Mouse (Mus musculus) R1 (cell line): ENCODE results near the gene Pidd1.

ENCODE experiments used
- DNase-seq: peaks from one replicate; pipeline ENCODE4 v3.0.0-alpha.2; 2018; ENCODE audit warnings: low read depth, low spot score

Pidd1 gene

DNA sequence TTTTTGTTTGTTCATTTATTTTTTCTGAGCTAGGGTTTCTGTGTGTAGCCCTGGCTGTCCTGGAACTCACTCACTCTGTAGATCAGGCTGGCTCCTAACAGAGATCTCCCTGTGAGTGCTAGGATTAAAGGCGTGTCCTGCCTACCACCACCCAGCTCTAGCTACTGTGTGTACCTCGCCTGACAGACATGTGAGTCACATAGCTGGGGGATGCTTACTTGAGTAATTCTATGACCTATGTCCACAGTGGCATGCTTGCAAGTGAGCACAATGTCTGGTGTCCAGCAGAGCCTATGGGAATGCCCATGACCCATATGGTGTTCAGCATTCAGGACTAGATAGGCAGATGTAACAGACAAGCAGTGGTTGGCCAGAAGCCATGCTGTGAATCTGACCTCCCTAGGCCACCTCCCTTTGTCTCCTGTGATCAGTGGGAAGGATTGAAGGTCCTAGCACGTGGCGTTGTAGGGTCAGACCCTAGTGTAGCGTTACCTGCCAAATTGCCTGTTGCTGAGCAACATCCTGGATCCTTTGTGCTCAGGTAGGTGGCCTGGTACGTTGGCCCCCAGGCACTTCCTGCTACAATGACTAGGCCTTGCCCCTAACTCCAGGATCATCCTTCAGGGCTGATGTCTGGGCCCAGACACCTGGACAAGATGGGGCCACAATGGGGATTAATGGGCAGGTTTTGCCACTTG, 27.5 kb downstream of the Pidd1 start:
- DNase-seq = peak; percentile 59

DNA sequence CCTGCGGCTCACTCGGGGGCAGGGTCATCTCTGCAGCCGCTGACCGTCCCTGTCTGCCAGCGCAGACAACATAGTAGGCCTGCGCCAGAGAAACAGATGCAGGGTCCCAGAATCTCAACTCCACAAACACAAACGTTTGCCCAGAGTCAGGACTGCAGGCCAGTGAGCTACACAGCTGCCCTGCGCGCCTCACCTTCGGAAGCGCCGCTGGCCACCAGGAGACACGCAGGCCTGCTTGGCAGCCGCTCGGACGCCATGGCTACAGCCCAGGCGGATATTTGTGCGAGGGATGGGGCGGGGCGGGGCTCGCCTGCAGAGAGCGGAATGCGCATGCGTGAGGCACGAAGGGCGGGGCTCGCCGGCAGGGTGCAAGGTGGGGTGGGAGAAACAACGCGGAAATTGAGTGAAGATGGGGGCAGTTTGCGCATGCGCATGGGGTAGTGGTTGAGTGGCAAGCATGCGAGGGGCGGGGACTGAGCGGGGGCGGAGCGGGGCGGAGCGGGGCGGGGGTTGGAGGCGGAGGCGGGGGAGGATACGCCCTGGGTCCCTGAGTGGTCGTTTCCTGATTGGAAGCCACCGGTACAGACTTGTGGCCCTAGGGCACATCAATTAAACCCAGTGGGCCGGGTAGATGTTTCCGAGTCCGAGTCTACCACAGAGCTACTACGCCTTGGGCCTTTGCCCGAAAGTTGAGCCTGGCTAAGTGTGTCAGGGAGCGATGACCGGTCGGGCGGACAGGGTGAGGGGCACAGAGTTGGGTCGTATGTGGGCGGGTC, 29.8 kb downstream of the Pidd1 start, which contains the start of gene Gatd1:
Gene Gatd1, minus strand, starts transcription at position 328 of the 776 bp plus-strand sequence.
- DNase-seq = peak; percentile 98

DNA sequence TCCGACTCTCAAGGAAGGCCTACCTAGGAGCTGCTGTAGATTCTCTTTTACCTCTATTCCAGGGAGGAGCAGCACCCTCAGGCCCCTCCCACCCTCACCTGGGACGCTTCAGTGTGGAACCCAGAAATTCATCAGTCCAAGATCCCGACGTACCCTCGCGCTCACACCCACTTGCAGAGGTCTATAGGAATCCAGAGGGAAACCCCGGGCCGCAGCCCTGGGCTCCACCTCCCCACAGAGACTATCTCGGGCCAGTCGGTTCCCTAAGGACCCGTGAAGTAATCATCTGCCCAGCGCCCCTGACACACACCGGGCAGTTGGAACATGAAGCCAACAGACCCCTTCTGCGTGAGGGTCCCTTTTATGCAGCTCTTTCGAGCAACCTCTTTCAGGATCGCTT, 30.5 kb downstream of the Pidd1 start:
- peak; percentile 68 for DNase-seq

DNA sequence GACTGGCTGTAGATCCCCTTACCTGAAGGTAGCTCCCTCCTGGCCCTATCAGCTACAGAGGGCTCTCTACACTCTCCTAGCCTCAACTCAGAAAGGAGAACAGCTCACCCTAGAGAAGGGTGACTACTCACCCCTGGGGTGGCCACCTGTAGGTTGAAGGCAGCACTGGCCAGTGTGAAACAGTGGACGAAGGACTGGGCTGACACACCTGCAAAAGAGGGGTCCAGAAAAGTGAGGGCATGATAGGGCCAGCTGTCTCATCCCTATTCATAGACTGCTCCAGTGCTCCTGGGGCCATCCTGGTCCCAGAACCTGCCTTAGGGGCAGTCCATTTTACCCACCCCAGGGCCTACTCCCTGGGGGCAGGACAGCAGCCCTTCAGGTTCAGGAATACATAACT, 32.2 kb downstream of the Pidd1 start:
- DNase-seq = no peak

- no peak for DNase-seq
Measured at GRCm38 (mm10) chr7:141410631-141411030, 33.2 kb downstream of the Pidd1 start.

DNA sequence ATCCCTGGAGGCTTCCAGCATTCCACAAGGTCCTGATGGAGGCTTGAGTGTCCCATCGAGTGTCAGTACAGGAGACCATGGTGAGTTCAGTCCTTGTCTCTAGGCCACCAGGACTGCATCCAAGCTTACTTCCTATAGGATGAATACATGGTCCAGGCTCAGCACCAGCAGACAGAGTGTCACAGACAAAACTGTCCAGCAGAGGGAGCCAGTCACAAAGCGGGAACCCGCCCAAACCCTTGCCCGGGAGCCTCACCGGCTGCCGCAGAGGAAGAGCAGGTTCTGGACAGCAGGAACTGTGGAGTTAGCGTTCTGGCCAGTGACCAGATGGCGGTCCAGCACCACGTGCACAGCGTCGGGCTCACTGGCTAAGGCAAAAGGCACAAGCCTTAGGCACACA, 35.0 kb downstream of the Pidd1 start:
- DNase-seq = peak; percentile 89

DNA sequence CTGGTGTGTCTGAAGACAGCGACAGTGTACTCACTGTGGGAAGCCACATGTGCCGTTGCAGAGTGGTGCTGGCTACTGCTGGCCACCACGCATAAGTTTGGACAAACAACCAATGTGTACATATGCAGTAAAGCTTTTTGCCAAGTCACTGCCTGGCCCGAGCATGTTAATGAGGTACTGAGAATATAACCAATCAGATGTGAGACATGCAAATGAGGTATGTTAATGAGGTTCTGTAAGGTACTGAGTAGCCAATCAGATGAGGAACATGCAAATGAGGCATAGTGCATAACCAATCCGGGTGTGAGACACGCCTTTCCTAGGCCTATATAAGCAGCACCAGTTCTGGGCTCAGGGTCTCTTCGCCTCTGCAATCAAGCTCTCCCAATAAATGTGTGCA, 36.2 kb downstream of the Pidd1 start:
- DNase-seq = peak; percentile 75

DNA sequence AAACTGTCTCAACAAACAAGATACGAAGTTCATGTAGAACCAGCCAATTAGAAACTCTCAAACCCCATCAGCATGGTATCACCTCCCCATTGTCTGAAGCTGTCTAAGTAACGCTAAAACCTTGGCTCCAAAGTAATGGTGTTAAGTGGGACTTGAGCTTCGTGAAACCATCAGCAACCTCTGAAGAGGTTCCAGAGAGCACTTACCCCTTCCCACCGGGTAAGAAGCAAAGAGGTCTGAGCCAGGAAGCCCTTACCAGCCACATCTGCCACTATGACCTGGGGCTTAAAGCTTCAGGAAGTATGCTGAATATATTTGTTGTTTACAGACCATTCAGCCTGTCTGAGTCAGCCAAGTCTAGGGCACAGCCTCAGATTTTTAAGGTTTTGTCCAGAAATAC, 38.4 kb downstream of the Pidd1 start:
- DNase-seq = no peak

DNA sequence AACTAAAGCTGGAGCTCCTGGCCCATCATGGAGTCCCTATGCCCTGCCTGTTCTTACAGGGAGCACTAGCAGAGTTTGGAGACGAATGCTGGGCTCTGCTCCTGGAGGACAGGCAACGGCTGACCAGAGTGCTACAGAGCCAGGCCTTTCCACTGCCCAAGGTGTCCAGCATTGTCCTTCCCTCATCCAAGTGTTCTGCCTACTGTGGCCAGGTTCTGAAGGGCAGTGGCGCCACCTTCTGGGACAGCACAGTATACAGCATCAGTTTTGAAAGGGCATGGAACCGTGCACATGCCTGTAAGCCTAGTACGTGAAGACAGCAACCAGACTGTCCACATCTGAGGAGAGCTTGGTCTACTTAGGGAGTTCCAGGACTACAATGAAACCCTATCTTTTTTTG, 40.5 kb downstream of the Pidd1 start:
- DNase-seq = peak; percentile 64

GRCm38 (mm10) chr7:141395348-141395747, 48.5 kb downstream of the Pidd1 start:
- DNase-seq = no peak

GRCm38 (mm10) chr7:141394771-141395170, 49.1 kb downstream of the Pidd1 start:
- DNase-seq = peak; percentile 92

GRCm38 (mm10) chr7:141394158-141394557, 49.7 kb downstream of the Pidd1 start:
- DNase-seq = no peak

- DNase-seq = no peak
Measured at GRCm38 (mm10) chr7:141392552-141393222, 51.1 kb downstream of the Pidd1 start.

GRCm38 (mm10) chr7:141391625-141392551, 51.9 kb downstream of the Pidd1 start, which contains the start of gene Taldo1:
Gene Taldo1, plus strand, starts transcription at chr7:141392199.
- peak; percentile 99 for DNase-seq

DNA sequence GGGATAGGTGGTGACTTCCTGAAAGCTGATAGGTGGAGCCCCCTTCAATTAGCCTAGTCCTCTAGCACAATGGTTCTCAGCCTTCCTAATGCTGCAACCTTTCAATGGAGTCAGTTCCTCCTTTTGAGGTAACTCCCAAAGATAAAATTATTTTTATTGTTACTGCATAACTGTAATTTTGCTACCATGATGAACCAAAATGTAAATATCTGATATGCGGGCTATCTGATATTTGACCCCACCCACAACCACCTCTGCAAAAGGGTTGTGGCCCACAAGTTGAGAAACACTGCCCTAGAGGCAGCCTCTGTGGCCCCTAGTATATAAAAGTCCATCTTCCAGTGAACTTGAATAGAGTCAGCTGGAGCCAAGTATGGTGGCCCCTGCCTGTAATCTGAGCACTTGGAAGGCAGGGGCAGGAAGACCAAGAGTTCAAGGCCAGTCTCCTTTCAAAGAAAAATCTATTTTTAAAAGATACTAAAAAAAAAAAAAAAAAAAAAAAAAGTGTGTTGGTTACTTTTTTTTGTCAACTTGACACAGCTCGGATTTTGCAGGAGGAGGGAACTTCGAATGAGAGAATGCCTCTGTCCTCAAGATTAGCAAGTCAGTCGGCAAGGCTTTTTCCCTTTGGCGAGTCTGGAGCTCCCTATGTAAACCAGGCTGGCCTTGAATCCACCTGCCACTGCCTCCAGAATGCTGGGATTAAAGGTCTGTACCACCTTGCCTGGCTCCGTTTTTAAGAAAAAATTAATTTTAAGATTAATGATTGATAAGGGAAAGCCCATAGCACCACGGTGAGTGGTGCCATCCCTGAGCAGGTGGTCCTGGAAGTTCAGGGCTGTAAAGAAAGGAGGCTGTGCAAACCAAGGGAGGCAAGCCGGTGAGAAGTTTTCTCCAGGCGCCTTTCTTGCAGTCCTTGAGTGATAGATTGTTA, 53.2 kb downstream of the Pidd1 start:
- no peak for DNase-seq

DNA sequence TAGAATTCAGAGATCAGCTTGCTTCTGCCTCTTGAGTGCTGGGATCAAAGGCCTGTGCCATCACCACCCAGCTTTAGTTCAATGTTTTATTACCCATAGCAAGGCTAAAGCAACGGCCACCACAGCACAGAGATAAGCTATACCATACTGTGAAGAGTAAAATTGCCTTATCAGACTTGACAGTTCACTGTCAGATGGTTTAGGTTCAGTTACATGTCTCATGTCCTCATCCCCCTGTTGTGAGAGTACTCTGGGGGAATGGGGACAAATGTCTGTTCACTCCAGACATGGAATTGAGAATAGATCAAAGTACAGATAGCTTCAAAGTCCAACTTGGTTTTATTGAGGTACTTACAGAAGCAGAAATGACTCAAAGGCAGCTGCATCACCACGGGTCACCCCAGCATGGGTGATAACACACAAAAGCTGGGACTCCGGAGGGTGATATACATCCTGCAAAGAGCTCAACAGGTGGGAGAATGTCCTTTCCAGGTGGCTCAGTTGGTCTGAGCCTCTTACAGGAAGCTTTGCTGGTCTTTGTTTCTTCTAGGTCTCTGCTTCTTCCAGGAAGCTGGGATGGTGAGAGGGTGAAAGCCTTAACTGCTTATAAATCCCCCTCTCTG, 55.2 kb downstream of the Pidd1 start:
- no peak for DNase-seq
